Comparison of ENCODE assay signal across 7 mouse cellular contexts in genomic region chr4:136310229-136311041, GRCm38 (mm10). TPM values are rescaled to one million over a fixed set of nuclear protein-coding genes. Genes with fewer than 3 reads are reported as not detected.
DNase-seq lines count a peak whose midpoint lies in the region; ATAC-seq lines count a peak whose summit lies in the region.

TSS of gene Hnrnpr (plus strand) at chr4:136310942.

- DNase-seq in adrenal gland, adult 8-10 months = peak; percentile 98
- DNase-seq in embryo, embryonic 9.5 days (ENCODE audit: extremely low spot score) = peak; percentile 99
- DNase-seq in gastrocnemius, postnatal 4 days (ENCODE audit: low spot score in 2 of 2) = peak; percentile 99
- peak; percentile 98 to 99 for DNase-seq in left cerebral cortex, postnatal 36 days (ENCODE audit: low spot score in 2 of 2)
- DNase-seq in midbrain, embryonic 11.5 days (ENCODE audit: low spot score, missing footprints) = peak; percentile 100
- DNase-seq in skeletal muscle tissue, adult 2 months (ENCODE audit: low read depth, low spot score) = peak; percentile 98

- under 1% methylated on average over 65 of the region's 65 CpGs for WGBS in intestine, embryonic 16.5 days
- WGBS in midbrain, embryonic 11.5 days = under 1% methylated on average over 65 of the region's 65 CpGs

- peak within 1 kb of the TSS; percentile 90 for H3K4me2 ChIP-seq in intestine, embryonic 16.5 days (ENCODE audit: low read depth, low read length)
- H3K4me2 ChIP-seq in midbrain, embryonic 11.5 days = peak within 1 kb of the TSS; percentile 75

- peak within 1 kb of the TSS; percentile 98 for H3K27ac ChIP-seq in intestine, embryonic 16.5 days (ENCODE audit: low read length)
- peak within 1 kb of the TSS; percentile 99 for H3K27ac ChIP-seq in midbrain, embryonic 11.5 days (ENCODE audit: low read depth, low read length)

- no peaks in the 10 kb centered on the region for H3K9me3 ChIP-seq in intestine, embryonic 16.5 days (ENCODE audit: control insufficient read depth, low read length)
- H3K9me3 ChIP-seq in midbrain, embryonic 11.5 days (ENCODE audit: control insufficient read depth, low read length) = no peaks in the 10 kb centered on the region

- ATAC-seq in intestine, embryonic 16.5 days = peak; percentile 98
- peak; percentile 100 for ATAC-seq in midbrain, embryonic 11.5 days (ENCODE audit: low FRiP score)

- H3K4me1 ChIP-seq in intestine, embryonic 16.5 days (ENCODE audit: control insufficient read depth, insufficient read depth, low read length) = peaks cover 21% of the 10 kb centered on the region
- peaks cover 23% of the 10 kb centered on the region for H3K4me1 ChIP-seq in midbrain, embryonic 11.5 days (ENCODE audit: control insufficient read depth, insufficient read depth, low read length)

- H3K36me3 ChIP-seq in intestine, embryonic 16.5 days (ENCODE audit: control insufficient read depth, insufficient read depth, low read length) = no peaks in the 10 kb centered on the region
- H3K36me3 ChIP-seq in midbrain, embryonic 11.5 days (ENCODE audit: control insufficient read depth, insufficient read depth, low read length) = no peaks in the 10 kb centered on the region

- H3K4me3 ChIP-seq in intestine, embryonic 16.5 days (ENCODE audit: low read length) = peak within 1 kb of the TSS; percentile 85
- peak within 1 kb of the TSS; percentile 99 for H3K4me3 ChIP-seq in midbrain, embryonic 11.5 days (ENCODE audit: low read depth, low read length)

- no peaks in the 10 kb centered on the region for H3K27me3 ChIP-seq in intestine, embryonic 16.5 days (replicated peaks; ENCODE audit: control insufficient read depth, insufficient read depth, low read length)
- no peaks in the 10 kb centered on the region for H3K27me3 ChIP-seq in midbrain, embryonic 11.5 days (ENCODE audit: control insufficient read depth, insufficient read depth, low read length)

- H3K9ac ChIP-seq in intestine, embryonic 16.5 days (ENCODE audit: low read depth, low read length) = peak within 1 kb of the TSS; percentile 100
- H3K9ac ChIP-seq in midbrain, embryonic 11.5 days (ENCODE audit: low read length) = peak within 1 kb of the TSS; percentile 100

- intact Hi-C loops in left cerebral cortex, postnatal 36 days (cut with DNase I) = loop anchor here (1.0 kb wide), 1 partner anchor 25 kb away; no protein-coding TSS in a partner anchor

RNA-seq across cellular contexts. Expression of gene Hnrnpr, which starts in this region (rescaled TPM):
- 10 to 100 TPM; 71.9 to 94.0 (median 83.8) TPM for total RNA-seq in adrenal gland, adult 8-10 months (2022)
- total RNA-seq in gastrocnemius, postnatal 4 days (2021) = 10 to 100 TPM; 78.7 to 79.0 TPM
- 101 and 106 TPM in 2 replicates for polyA plus RNA-seq in intestine, embryonic 16.5 days (2015; fragmentation: Nextera tagmentation; extraction: Ambion mirVana)
- 10 to 100 TPM; 80.1 to 83.0 TPM for total RNA-seq in left cerebral cortex, postnatal 36 days (2021)
- polyA plus RNA-seq in midbrain, embryonic 11.5 days (2014; fragmentation: Nextera tagmentation; extraction: Ambion mirVana) = 193 and 196 TPM in 2 replicates

Comparison
In these comparisons a context has a peak if more than half of its experiments do, and no peak if none do; other contexts are left out.
1. Peak in every context shown above with its lines: DNase-seq, ATAC-seq, H3K4me3 ChIP-seq and H3K27ac ChIP-seq.